Mouse (Mus musculus): ENCODE data around the gene Tmcc1. TPM values are rescaled to one million over a fixed set of nuclear protein-coding genes. Genes with fewer than 3 reads are reported as not detected.

The Tmcc1 gene
- polyA plus RNA-seq, 1 experiment from 2014 or later = 22.4 TPM

GRCm38 (mm10) chr6:115969952-115970351 is 223.3 kb downstream of the Tmcc1 start:
- Histone ChIP-seq H3K4me3 (replicated peaks; ENCODE audit: low read length) (no peak overlapping the region), H3K27ac (no peak overlapping the region), H3K9ac (no peak overlapping the region), H3K4me2 (replicated peaks) (no peak overlapping the region), H3K4me1 (replicated peaks; ENCODE audit: control insufficient read depth, insufficient read depth, low read length) (peaks cover 16% of the 10 kb centered on the region), H3K27me3 (ENCODE audit: control insufficient read depth, insufficient read depth, low read length) (no peaks in the 10 kb centered on the region), H3K9me3 (ENCODE audit: control insufficient read depth, low read length) (no peaks in the 10 kb centered on the region), H3K36me3 (replicated peaks; ENCODE audit: control insufficient read depth, insufficient read depth) (no peaks in the 10 kb centered on the region)
- WGBS = 50% methylated on average over 5 of the region's 6 CpGs
- ATAC-seq (ENCODE audit: low FRiP score) (no peak), DNase-seq (ENCODE audit: low spot score) (no peak)

GRCm38 (mm10) chr6:115969103-115969502 is 224.2 kb downstream of the Tmcc1 start:
- H3K9ac ChIP-seq = no peak overlapping the region
- DNase-seq (ENCODE audit: low spot score) = no peak
- no peaks in the 10 kb centered on the region for H3K27me3 ChIP-seq (ENCODE audit: control insufficient read depth, insufficient read depth, low read length)
- no peaks in the 10 kb centered on the region for H3K9me3 ChIP-seq (ENCODE audit: control insufficient read depth, low read length)
- 65% methylated on average over 9 of the region's 9 CpGs for WGBS
- H3K4me2 ChIP-seq (replicated peaks) = no peak overlapping the region
- ATAC-seq (ENCODE audit: low FRiP score) = no peak
- H3K36me3 ChIP-seq (replicated peaks; ENCODE audit: control insufficient read depth, insufficient read depth) = no peaks in the 10 kb centered on the region
- H3K27ac ChIP-seq = no peak overlapping the region
- H3K4me1 ChIP-seq (replicated peaks; ENCODE audit: control insufficient read depth, insufficient read depth, low read length) = peaks cover 13% of the 10 kb centered on the region
- no peak overlapping the region for H3K4me3 ChIP-seq (replicated peaks; ENCODE audit: low read length)

GRCm38 (mm10) chr6:115968700-115969099 is 224.6 kb downstream of the Tmcc1 start:
- WGBS = 66% methylated on average over 6 of the region's 6 CpGs
- Histone ChIP-seq H3K27me3 (ENCODE audit: control insufficient read depth, insufficient read depth, low read length) (no peaks in the 10 kb centered on the region), H3K9ac (no peak overlapping the region), H3K4me1 (replicated peaks; ENCODE audit: control insufficient read depth, insufficient read depth, low read length) (peaks cover 12% of the 10 kb centered on the region), H3K9me3 (ENCODE audit: control insufficient read depth, low read length) (no peaks in the 10 kb centered on the region), H3K4me2 (replicated peaks) (no peak overlapping the region), H3K27ac (no peak overlapping the region), H3K36me3 (replicated peaks; ENCODE audit: control insufficient read depth, insufficient read depth) (no peaks in the 10 kb centered on the region), H3K4me3 (replicated peaks; ENCODE audit: low read length) (no peak overlapping the region)
- no peak for DNase-seq (ENCODE audit: low spot score)
- ATAC-seq (ENCODE audit: low FRiP score) = no peak

Other genes with a start within 250 kb of the Tmcc1 start
- gene H1foo, start 248.5 kb downstream of the Tmcc1 start, polyA plus RNA-seq (2014; fragmentation: Nextera tagmentation; extraction: Ambion mirVana) = not detected in 2 replicates
- 11.6 and 14.7 TPM in 2 replicates for gene Plxnd1, start 198.5 kb downstream of the Tmcc1 start, polyA plus RNA-seq (2014; fragmentation: Nextera tagmentation; extraction: Ambion mirVana)
- gene Washc2, start 14.6 kb upstream of the Tmcc1 start, polyA plus RNA-seq (2014; fragmentation: Nextera tagmentation; extraction: Ambion mirVana) = 61.9 and 63.8 TPM in 2 replicates
- gene Zfand4, start 70.7 kb upstream of the Tmcc1 start, polyA plus RNA-seq (2014; fragmentation: Nextera tagmentation; extraction: Ambion mirVana) = 6.7 and 7.4 TPM in 2 replicates
- 69.4 and 74.3 TPM in 2 replicates for gene March8, start 144.5 kb upstream of the Tmcc1 start, polyA plus RNA-seq (2014; fragmentation: Nextera tagmentation; extraction: Ambion mirVana)